Comparison of ENCODE assay signal across 8 mouse cellular contexts in the genomic region with DNA sequence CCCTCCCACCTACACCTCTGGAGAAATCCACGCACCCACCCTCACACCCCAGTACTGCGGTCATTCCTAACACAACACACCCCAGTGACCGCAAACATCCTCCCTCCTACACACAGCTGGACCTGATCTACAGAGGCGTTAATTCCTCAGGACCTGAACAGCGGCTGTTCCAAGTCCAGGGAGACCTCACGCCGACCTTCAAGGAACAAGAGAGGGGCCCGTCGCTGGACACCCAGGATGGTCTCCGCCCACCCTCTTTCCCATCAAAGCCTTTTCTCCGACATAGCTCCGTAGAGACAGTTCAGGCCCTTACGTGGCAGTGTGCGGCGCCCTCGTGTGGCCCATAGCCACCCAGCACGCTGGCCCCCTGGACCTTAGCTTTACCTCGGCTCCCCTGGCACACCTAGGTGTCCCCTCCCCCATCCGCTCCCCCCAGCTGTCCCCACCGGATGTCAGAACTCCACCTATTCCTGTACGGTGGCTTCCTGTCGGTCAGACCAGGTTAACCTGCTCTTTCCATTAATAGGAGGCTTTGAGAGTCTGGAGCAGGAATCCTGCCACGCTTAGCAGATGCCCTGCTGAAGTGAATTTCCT. TPM values are rescaled to one million over a fixed set of nuclear protein-coding genes. Genes with fewer than 3 reads are reported as not detected.
A peak's percentile ranks its signal among the peaks of the same experiment; 100 is the strongest.
DNase-seq lines count a peak whose midpoint lies in the region; ATAC-seq and TF ChIP-seq lines count a peak whose summit lies in the region.

No protein-coding gene starts in this region.

- TF ChIP-seq CTCF in kidney, postnatal 0 days (IDR thresholded peaks at IDR 0.05; ENCODE audit: low read depth): peak; percentile 91
- TF ChIP-seq CTCF in liver, embryonic 14.5 days (IDR thresholded peaks at IDR 0.05; ENCODE audit: low read depth): peak; percentile 99

- 0 out of 2 replicates have a peak overlapping the region, but pooled peaks have one; percentile 66 for H3K27ac ChIP-seq in heart, embryonic 13.5 days (replicated peaks)
- peak overlapping the region; percentile 88 for H3K27ac ChIP-seq in kidney, postnatal 0 days
- peak overlapping the region; percentile 97 for H3K27ac ChIP-seq in liver, embryonic 14.5 days
- no peak overlapping the region for H3K27ac ChIP-seq in neural tube, embryonic 11.5 days (ENCODE audit: low read depth, low read length)
- H3K27ac ChIP-seq in stomach, embryonic 15.5 days: 0 out of 2 replicates have a peak overlapping the region, but pooled peaks have one; percentile 86

- 4% methylated on average over 23 of the region's 23 CpGs for WGBS in heart, embryonic 13.5 days
- under 1% methylated on average over 23 of the region's 23 CpGs for WGBS in kidney, postnatal 0 days
- WGBS in liver, embryonic 14.5 days (ENCODE audit: insufficient replicate concordance): 3% methylated on average over 23 of the region's 23 CpGs
- 4% methylated on average over 23 of the region's 23 CpGs for WGBS in neural tube, embryonic 11.5 days
- WGBS in stomach, embryonic 15.5 days: 3% methylated on average over 23 of the region's 23 CpGs

- no peak for TF ChIP-seq EP300 in liver, embryonic 14.5 days (IDR thresholded peaks at IDR 0.05; ENCODE audit: low read depth)

- peak overlapping the region; percentile 57 for H3K4me3 ChIP-seq in heart, embryonic 13.5 days
- peak overlapping the region; percentile 32 for H3K4me3 ChIP-seq in kidney, postnatal 0 days (replicated peaks; ENCODE audit: low read depth, low read length)
- H3K4me3 ChIP-seq in liver, embryonic 14.5 days (ENCODE audit: insufficient read depth in 1 of 2, low read depth in 2 of 2, low read length in 2 of 2): peak overlapping the region; percentile 50 to 58
- H3K4me3 ChIP-seq in neural tube, embryonic 11.5 days (ENCODE audit: low read depth, low read length): peak overlapping the region; percentile 30
- H3K4me3 ChIP-seq in stomach, embryonic 15.5 days (replicated peaks): peak overlapping the region; percentile 40

- peak overlapping the region; percentile 83 for H3K4me2 ChIP-seq in heart, embryonic 13.5 days
- peak overlapping the region; percentile 73 for H3K4me2 ChIP-seq in kidney, postnatal 0 days (ENCODE audit: low read length)
- H3K4me2 ChIP-seq in liver, embryonic 14.5 days (ENCODE audit: low read depth): peak overlapping the region; percentile 76
- peak overlapping the region; percentile 51 for H3K4me2 ChIP-seq in neural tube, embryonic 11.5 days (ENCODE audit: low read depth)
- H3K4me2 ChIP-seq in stomach, embryonic 15.5 days: peak overlapping the region; percentile 82

- peak overlapping the region; percentile 79 for H3K9ac ChIP-seq in heart, embryonic 13.5 days
- 0 out of 2 replicates have a peak overlapping the region, but pooled peaks have one; percentile 5 for H3K9ac ChIP-seq in kidney, postnatal 0 days (ENCODE audit: low read depth, low read length)
- H3K9ac ChIP-seq in liver, embryonic 14.5 days (replicated peaks): peak overlapping the region; percentile 70
- H3K9ac ChIP-seq in neural tube, embryonic 11.5 days (ENCODE audit: low read length): peak overlapping the region; percentile 52
- H3K9ac ChIP-seq in stomach, embryonic 15.5 days: no peak overlapping the region

- peaks cover 36% of the 10 kb centered on the region for H3K4me1 ChIP-seq in heart, embryonic 13.5 days
- H3K4me1 ChIP-seq in kidney, postnatal 0 days (replicated peaks; ENCODE audit: insufficient read depth, low read length): peaks cover 17% of the 10 kb centered on the region
- H3K4me1 ChIP-seq in liver, embryonic 14.5 days (replicated peaks; ENCODE audit: control insufficient read depth in 2 of 2, insufficient read depth in 2 of 2, low read length in 1 of 2): peaks cover 46 to 47% of the 10 kb centered on the region in 2 experiments
- peaks cover 5% of the 10 kb centered on the region for H3K4me1 ChIP-seq in neural tube, embryonic 11.5 days (ENCODE audit: control insufficient read depth, insufficient read depth, low read length)
- H3K4me1 ChIP-seq in stomach, embryonic 15.5 days: peaks cover 27% of the 10 kb centered on the region

- H3K27me3 ChIP-seq in heart, embryonic 13.5 days (replicated peaks): no peaks in the 10 kb centered on the region
- no peaks in the 10 kb centered on the region for H3K27me3 ChIP-seq in kidney, postnatal 0 days (ENCODE audit: insufficient read depth, low read length)
- no peaks in the 10 kb centered on the region for H3K27me3 ChIP-seq in liver, embryonic 14.5 days (ENCODE audit: control insufficient read depth, insufficient read depth, low read length)
- H3K27me3 ChIP-seq in neural tube, embryonic 11.5 days (ENCODE audit: control insufficient read depth, insufficient read depth, low read length): no peaks in the 10 kb centered on the region
- H3K27me3 ChIP-seq in stomach, embryonic 15.5 days (replicated peaks): no peaks in the 10 kb centered on the region

- H3K36me3 ChIP-seq in heart, embryonic 13.5 days: no peaks in the 10 kb centered on the region
- no peaks in the 10 kb centered on the region for H3K36me3 ChIP-seq in kidney, postnatal 0 days (ENCODE audit: insufficient read depth, low read length)
- no peaks in the 10 kb centered on the region for H3K36me3 ChIP-seq in liver, embryonic 14.5 days (replicated peaks; ENCODE audit: control insufficient read depth, insufficient read depth, low read depth)
- no peaks in the 10 kb centered on the region for H3K36me3 ChIP-seq in neural tube, embryonic 11.5 days (ENCODE audit: control insufficient read depth, insufficient read depth, low read length)
- no peaks in the 10 kb centered on the region for H3K36me3 ChIP-seq in stomach, embryonic 15.5 days

- ATAC-seq in erythroblast, adult 5-6 weeks (replicated peaks; ENCODE audit: low FRiP score, poor library complexity, severe bottlenecking): peak; percentile 58
- peak; percentile 49; the same call in 1 of the 2 replicates for ATAC-seq in heart, embryonic 13.5 days (ENCODE audit: extremely low read depth, insufficient number of reproducible peaks, low FRiP score, low TSS enrichment)
- ATAC-seq in kidney, postnatal 0 days (replicated peaks; ENCODE audit: low FRiP score, low read depth): peak; percentile 71
- peak; percentile 38 for ATAC-seq in liver, embryonic 14.5 days (ENCODE audit: insufficient read depth)
- peak; percentile 86 for ATAC-seq in neural tube, embryonic 11.5 days (ENCODE audit: insufficient read depth, low FRiP score, low TSS enrichment)
- peak; percentile 54 for ATAC-seq in stomach, embryonic 15.5 days (ENCODE audit: insufficient read depth, low FRiP score, low read depth)

- no peaks in the 10 kb centered on the region for H3K9me3 ChIP-seq in heart, embryonic 13.5 days
- no peaks in the 10 kb centered on the region for H3K9me3 ChIP-seq in kidney, postnatal 0 days (replicated peaks; ENCODE audit: low read length)
- H3K9me3 ChIP-seq in liver, embryonic 14.5 days (ENCODE audit: control insufficient read depth, low read length): no peaks in the 10 kb centered on the region
- no peaks in the 10 kb centered on the region for H3K9me3 ChIP-seq in neural tube, embryonic 11.5 days (ENCODE audit: control insufficient read depth, low read length)
- no peaks in the 10 kb centered on the region for H3K9me3 ChIP-seq in stomach, embryonic 15.5 days

- peak; percentile 78 for DNase-seq in CD4-positive, CD25-positive, alpha-beta regulatory T cell, adult 2 months (ENCODE audit: low read depth, low spot score)
- peak; percentile 85 for DNase-seq in brain, adult 2 months (ENCODE audit: low read depth, low spot score)
- DNase-seq in kidney, postnatal 0 days (ENCODE audit: low spot score): peak; percentile 95
- DNase-seq in liver, embryonic 14.5 days (ENCODE audit: low read depth in 3 of 3, low spot score in 3 of 3): peak in 1 of 3 experiments; percentile 58
- peak; percentile 84 for DNase-seq in neural tube, embryonic 11.5 days (ENCODE audit: low spot score)

RNA-seq across cellular contexts. Expression of a gene that starts 36.9 kb away (rescaled TPM):
- 342 and 346 TPM in 2 replicates for total RNA-seq in erythroblast, adult 5-6 weeks (2015; ENCODE audit: low replicate concordance)
- total RNA-seq in erythroblast, adult 5-6 weeks (2017; ENCODE audit: low replicate concordance): 603 and 703 TPM in 2 replicates
- polyA plus RNA-seq in heart, embryonic 13.5 days (2015; fragmentation: Nextera tagmentation; extraction: Ambion mirVana): 65.4 and 70.4 TPM in 2 replicates
- 39.6 and 43.2 TPM in 2 replicates for polyA plus RNA-seq in kidney, postnatal 0 days (2015; fragmentation: Nextera tagmentation; extraction: Ambion mirVana)
- polyA plus RNA-seq in liver, embryonic 14.5 days (2012; rRNA removed): 34.1 and 38.6 TPM in 2 replicates
- 83.8 and 93.9 TPM in 2 replicates for polyA plus RNA-seq in liver, embryonic 14.5 days (2014; fragmentation: Nextera tagmentation; extraction: Ambion mirVana)
- 35.3 and 38.7 TPM in 2 replicates for polyA plus RNA-seq in neural tube, embryonic 11.5 days (2014; fragmentation: Nextera tagmentation; extraction: Ambion mirVana)
- polyA plus RNA-seq in stomach, embryonic 15.5 days (2015; fragmentation: Nextera tagmentation; extraction: Ambion mirVana): 33.7 and 35.6 TPM in 2 replicates
